25 mouse cellular contexts compared by ENCODE assay signal in the genomic region with DNA sequence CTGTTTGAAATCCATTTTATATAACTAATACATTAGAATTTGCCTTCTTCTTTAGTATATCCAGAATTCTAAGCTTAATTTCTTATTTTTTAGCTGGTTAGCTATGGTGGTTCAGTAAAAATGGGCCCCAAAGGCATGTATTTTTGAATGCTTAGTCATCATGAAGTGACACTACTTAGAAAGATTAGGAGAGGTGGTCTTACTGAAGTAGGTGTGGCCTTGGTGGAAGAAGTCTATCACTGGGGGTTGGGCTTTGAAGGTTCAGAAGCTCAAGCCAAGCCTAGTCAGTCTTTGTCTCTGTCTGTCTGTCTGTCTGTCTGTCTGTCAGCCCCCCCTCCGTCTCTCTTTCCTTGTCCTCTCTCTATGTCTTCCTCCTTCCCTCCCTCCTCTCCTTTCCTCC.
A peak's percentile ranks its signal among the peaks of the same experiment; 100 is the strongest.
DNase-seq lines count a peak whose midpoint lies in the region; ATAC-seq and TF ChIP-seq lines count a peak whose summit lies in the region.
"Had no signal": no experiment of that assay in that cellular context is flagged by ENCODE, and none has a peak within 500 bp of the region (broad histone marks: within the 10 kb centered on the region; RNA-seq: fewer than 3 reads in every experiment).

No protein-coding gene starts in this region.

- peak; percentile 34; the same call in 1 of the 2 replicates for ATAC-seq in liver, embryonic 11.5 days (replicated peaks; ENCODE audit: low FRiP score)
- ATAC-seq in liver, postnatal 0 days = no peak
- ATAC-seq in liver, embryonic 14.5 days (ENCODE audit: insufficient read depth) = peak; percentile 31; the same call in 1 of the 2 replicates
- ATAC-seq in hindbrain, embryonic 12.5 days (ENCODE audit: low FRiP score) = no peak
- ATAC-seq: forebrain, embryonic 14.5 days; forebrain, postnatal 0 days; intestine, postnatal 0 days had no signal

- H3K79me2 ChIP-seq in MEL (ENCODE audit: control insufficient read depth, insufficient read depth, low read length, poor library complexity) = no peaks in the 10 kb centered on the region

- H3K9me3 ChIP-seq in liver, embryonic 11.5 days (ENCODE audit: control insufficient read depth, low read length) = no peaks in the 10 kb centered on the region
- no peaks in the 10 kb centered on the region for H3K9me3 ChIP-seq in liver, postnatal 0 days (ENCODE audit: low read length)
- H3K9me3 ChIP-seq in MEL (replicated peaks; ENCODE audit: insufficient read depth, low read length) = no peaks in the 10 kb centered on the region
- no peaks in the 10 kb centered on the region for H3K9me3 ChIP-seq in liver, embryonic 14.5 days (ENCODE audit: control insufficient read depth, low read length)
- no peaks in the 10 kb centered on the region for H3K9me3 ChIP-seq in hindbrain, embryonic 12.5 days (replicated peaks)
- H3K9me3 ChIP-seq: embryonic facial prominence, embryonic 12.5 days; embryonic facial prominence, embryonic 15.5 days; heart, embryonic 12.5 days; heart, embryonic 15.5 days; hindbrain, embryonic 15.5 days had no signal

- 91% methylated on average over 1 of the region's 1 CpGs for WGBS in liver, embryonic 11.5 days
- 76% methylated on average over 1 of the region's 1 CpGs for WGBS in liver, postnatal 0 days (ENCODE audit: insufficient replicate concordance)
- 80% methylated on average over 1 of the region's 1 CpGs for WGBS in liver, embryonic 14.5 days (ENCODE audit: insufficient replicate concordance)
- 80% methylated on average over 1 of the region's 1 CpGs for WGBS in hindbrain, embryonic 12.5 days

- TF ChIP-seq EP300 in liver, postnatal 0 days (IDR thresholded peaks at IDR 0.05; ENCODE audit: low read depth) = no peak
- TF ChIP-seq EP300 in MEL (IDR thresholded peaks at IDR 0.05; ENCODE audit: low read depth in 1 of 2, low read length in 2 of 2) = no peak
- no peak for TF ChIP-seq EP300 in liver, embryonic 14.5 days (IDR thresholded peaks at IDR 0.05; ENCODE audit: low read depth)

- H3K27me3 ChIP-seq in liver, embryonic 11.5 days (replicated peaks; ENCODE audit: control insufficient read depth, insufficient read depth, low read length) = no peaks in the 10 kb centered on the region
- H3K27me3 ChIP-seq in liver, postnatal 0 days (ENCODE audit: insufficient read depth, low read length) = no peaks in the 10 kb centered on the region
- no peaks in the 10 kb centered on the region for H3K27me3 ChIP-seq in MEL (ENCODE audit: control insufficient read depth in 1 of 2, insufficient read depth in 2 of 2, low read length in 2 of 2)
- H3K27me3 ChIP-seq in liver, embryonic 14.5 days (ENCODE audit: control insufficient read depth, insufficient read depth, low read length) = no peaks in the 10 kb centered on the region
- no peaks in the 10 kb centered on the region for H3K27me3 ChIP-seq in hindbrain, embryonic 12.5 days
- H3K27me3 ChIP-seq: CH12.LX; embryonic facial prominence, embryonic 12.5 days; embryonic facial prominence, embryonic 15.5 days; heart, embryonic 12.5 days; heart, embryonic 15.5 days; hindbrain, embryonic 15.5 days had no signal

- H3K9ac ChIP-seq in liver, embryonic 11.5 days (ENCODE audit: low read depth, low read length) = no peak overlapping the region
- H3K9ac ChIP-seq in liver, postnatal 0 days (replicated peaks) = no peak overlapping the region
- no peak overlapping the region for H3K9ac ChIP-seq in MEL (ENCODE audit: control insufficient read depth, low read depth, low read length, poor library complexity, severe bottlenecking)
- no peak overlapping the region for H3K9ac ChIP-seq in liver, embryonic 14.5 days (replicated peaks)
- no peak overlapping the region for H3K9ac ChIP-seq in hindbrain, embryonic 12.5 days
- H3K9ac ChIP-seq: embryonic facial prominence, embryonic 12.5 days; embryonic facial prominence, embryonic 15.5 days; forebrain, postnatal 0 days; heart, embryonic 12.5 days; heart, embryonic 15.5 days; hindbrain, embryonic 15.5 days had no signal

- no peak overlapping the region for H3K27ac ChIP-seq in liver, embryonic 11.5 days (ENCODE audit: low read depth, low read length)
- no peak overlapping the region for H3K27ac ChIP-seq in liver, postnatal 0 days (ENCODE audit: low read depth)
- no peak overlapping the region for H3K27ac ChIP-seq in MEL (ENCODE audit: control insufficient read depth, low read depth, low read length)
- no peak overlapping the region for H3K27ac ChIP-seq in liver, embryonic 14.5 days
- no peak overlapping the region for H3K27ac ChIP-seq in hindbrain, embryonic 12.5 days
- H3K27ac ChIP-seq: embryonic facial prominence, embryonic 12.5 days; embryonic facial prominence, embryonic 15.5 days; gastrocnemius, adult 2 months; heart, embryonic 15.5 days; hindbrain, embryonic 15.5 days had no signal

- H3K4me1 ChIP-seq in liver, embryonic 11.5 days (replicated peaks; ENCODE audit: control insufficient read depth, insufficient read depth, low read length) = no peaks in the 10 kb centered on the region
- no peaks in the 10 kb centered on the region for H3K4me1 ChIP-seq in liver, postnatal 0 days (ENCODE audit: insufficient read depth)
- H3K4me1 ChIP-seq in MEL (ENCODE audit: control insufficient read depth in 1 of 2, insufficient read depth in 2 of 2, low read length in 2 of 2) = peaks cover 3 to 8% of the 10 kb centered on the region in 2 experiments
- peaks cover 0 to 8% of the 10 kb centered on the region in 2 experiments; a peak in 3 of 4 replicates for H3K4me1 ChIP-seq in liver, embryonic 14.5 days (replicated peaks; ENCODE audit: control insufficient read depth in 2 of 2, insufficient read depth in 2 of 2, low read length in 1 of 2)
- H3K4me1 ChIP-seq in hindbrain, embryonic 12.5 days = peaks cover 2% of the 10 kb centered on the region; the same call in 1 of the 2 replicates

- no peak for TF ChIP-seq POLR2A in MEL (IDR thresholded peaks at IDR 0.05; ENCODE audit: control insufficient read depth in 1 of 2, insufficient read depth in 1 of 2, low read depth in 1 of 2, low read length in 2 of 2, poor library complexity in 1 of 2)

- TF ChIP-seq RAD21 in MEL (IDR thresholded peaks at IDR 0.05; ENCODE audit: low read depth, low read length) = no peak

- H3K4me3 ChIP-seq in liver, embryonic 11.5 days (ENCODE audit: low read depth, low read length) = no peak overlapping the region
- H3K4me3 ChIP-seq in liver, postnatal 0 days (ENCODE audit: low read depth, low read length) = no peak overlapping the region
- H3K4me3 ChIP-seq in MEL (ENCODE audit: control insufficient read depth in 1 of 2, insufficient read depth in 1 of 2, low read depth in 2 of 2, low read length in 2 of 2) = no peak overlapping the region
- no peak overlapping the region for H3K4me3 ChIP-seq in liver, embryonic 14.5 days (ENCODE audit: insufficient read depth in 1 of 2, low read depth in 2 of 2, low read length in 2 of 2)
- H3K4me3 ChIP-seq in hindbrain, embryonic 12.5 days = no peak overlapping the region
- H3K4me3 ChIP-seq: embryonic facial prominence, embryonic 12.5 days; embryonic facial prominence, embryonic 15.5 days; gastrocnemius, adult 2 months; heart, embryonic 12.5 days; heart, embryonic 15.5 days; hindbrain, embryonic 15.5 days had no signal

- TF ChIP-seq CTCF in liver, postnatal 0 days (IDR thresholded peaks at IDR 0.05; ENCODE audit: low read depth) = no peak
- no peak for TF ChIP-seq CTCF in MEL (IDR thresholded peaks at IDR 0.05 in 2 of 3, conservative IDR thresholded peaks at IDR 0.05 in 1 of 3; ENCODE audit: control insufficient read depth in 1 of 3, insufficient read depth in 1 of 3, low read depth in 2 of 3, low read length in 3 of 3, poor library complexity in 1 of 3, severe bottlenecking in 1 of 3)
- no peak for TF ChIP-seq CTCF in liver, embryonic 14.5 days (IDR thresholded peaks at IDR 0.05; ENCODE audit: low read depth)

- H3K36me3 ChIP-seq in liver, embryonic 11.5 days (ENCODE audit: control insufficient read depth, insufficient read depth, low read length) = no peaks in the 10 kb centered on the region
- H3K36me3 ChIP-seq in liver, postnatal 0 days (replicated peaks; ENCODE audit: insufficient read depth, low read length) = no peaks in the 10 kb centered on the region
- H3K36me3 ChIP-seq in MEL (ENCODE audit: control insufficient read depth in 1 of 2, insufficient read depth in 2 of 2, low read length in 2 of 2) = peaks cover 0 to 8% of the 10 kb centered on the region in 2 experiments; a peak in 2 of 4 replicates
- no peaks in the 10 kb centered on the region for H3K36me3 ChIP-seq in liver, embryonic 14.5 days (replicated peaks; ENCODE audit: control insufficient read depth, insufficient read depth, low read depth)
- no peaks in the 10 kb centered on the region for H3K36me3 ChIP-seq in hindbrain, embryonic 12.5 days
- H3K36me3 ChIP-seq: embryonic facial prominence, embryonic 12.5 days; embryonic facial prominence, embryonic 15.5 days; heart, embryonic 12.5 days; heart, embryonic 15.5 days; hindbrain, embryonic 15.5 days had no signal

- DNase-seq in liver, embryonic 11.5 days (ENCODE audit: low spot score) = no peak
- no peak for DNase-seq in liver, postnatal 0 days
- DNase-seq in MEL (ENCODE audit: low read depth, low spot score) = peak; percentile 48
- no peak for DNase-seq in liver, embryonic 14.5 days (ENCODE audit: low read depth in 3 of 3, low spot score in 3 of 3)
- no peak for DNase-seq in right cerebral cortex, postnatal 14 days
- DNase-seq: adrenal gland, postnatal 14 days; B cell, adult 2 months; cerebellum, adult 11-12 months; cerebellum, adult 9-10 months; cerebellum, postnatal 14 days; forebrain, postnatal 0 days; gastrocnemius, adult 2 months; gastrocnemius, postnatal 14 days; heart, adult 11 months; heart, postnatal 14 days; heart, postnatal 4 days had no signal

- no peak overlapping the region for H3K4me2 ChIP-seq in liver, embryonic 11.5 days
- no peak overlapping the region for H3K4me2 ChIP-seq in liver, postnatal 0 days (ENCODE audit: low read depth, low read length)
- no peak overlapping the region for H3K4me2 ChIP-seq in liver, embryonic 14.5 days (ENCODE audit: low read depth)
- no peak overlapping the region for H3K4me2 ChIP-seq in hindbrain, embryonic 12.5 days (replicated peaks)
- H3K4me2 ChIP-seq: embryonic facial prominence, embryonic 12.5 days; embryonic facial prominence, embryonic 15.5 days; heart, embryonic 12.5 days; heart, embryonic 15.5 days; hindbrain, embryonic 15.5 days had no signal

TF ChIP-seq in MEL, 35 proteins besides CTCF, POLR2A, EP300 and RAD21:
- TF ChIP-seq BHLHE40 (IDR thresholded peaks at IDR 0.05; ENCODE audit: borderline replicate concordance, low read depth, low read length) (no peak), USF2 (IDR thresholded peaks at IDR 0.05; ENCODE audit: borderline replicate concordance in 1 of 2, insufficient read depth in 1 of 2, low read depth in 1 of 2, low read length in 2 of 2) (no peak), TBP (IDR thresholded peaks at IDR 0.05; ENCODE audit: low read depth, low read length) (no peak), GABPA (IDR thresholded peaks at IDR 0.05; ENCODE audit: low read depth, low read length) (peak; percentile 66; the same call in 1 of the 2 replicates), MEF2A (IDR thresholded peaks at IDR 0.05; ENCODE audit: extremely low read depth, insufficient replicate concordance, low read depth, low read length, poor library complexity, severe bottlenecking) (no peak), ZMIZ1 (IDR thresholded peaks at IDR 0.05; ENCODE audit: low read depth, low read length) (no peak), E2F4 (IDR thresholded peaks at IDR 0.05; ENCODE audit: borderline replicate concordance, low read depth, low read length) (no peak)

Comparison
In these comparisons a context has a peak if more than half of its experiments do, and no peak if none do; other contexts are left out.
1. ATAC-seq: peak in liver, embryonic 11.5 days (single experiment) and liver, embryonic 14.5 days (single experiment); none in liver, postnatal 0 days (single experiment) and hindbrain, embryonic 12.5 days (single experiment).